Mouse (Mus musculus) liver, embryonic 14.5 days (tissue): ENCODE measurements at regions not wholly inside any gene's neighbourhood (a gene's known extent, or its start where the extent isn't known, plus 50 kb on each side); places are given as distances from the start of the nearest gene placed in this dataset.

Experiments
- CTCF ChIP-seq: IDR thresholded peaks from 2 replicates; pipeline ENCODE4 v1.5.1; 2016; ENCODE audit warnings: antibody characterized with exemption, low read depth, control low read depth
- EP300 ChIP-seq: IDR thresholded peaks from 2 replicates; pipeline ENCODE4 v1.6.1; 2016; ENCODE audit warnings: antibody characterized with exemption, low read depth

DNA sequence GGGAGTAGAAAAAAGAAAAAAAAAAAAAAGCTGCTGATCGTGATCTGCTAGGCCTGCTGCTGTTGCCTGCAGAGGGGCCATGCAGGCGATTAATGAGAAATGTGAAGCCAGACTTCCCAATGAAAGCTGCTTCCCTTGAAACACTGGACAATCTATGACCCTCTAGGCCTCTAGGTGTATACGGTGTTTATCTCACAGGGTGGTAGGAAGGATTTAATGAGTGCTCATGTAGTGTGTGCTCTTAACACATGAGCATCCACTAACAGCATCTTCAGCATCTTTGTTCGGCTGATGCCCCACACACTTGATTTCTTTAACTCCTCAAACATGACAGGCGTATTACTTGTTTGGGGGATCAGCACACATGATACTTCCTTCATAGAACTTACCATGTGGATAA, 359.7 kb upstream of the Clec14a start:
- TF ChIP-seq CTCF: no peak
- TF ChIP-seq EP300: no peak
